Mouse (Mus musculus) right cerebral cortex, postnatal 36 days (tissue): ENCODE results near the gene Apol7a.

Source experiments
- DNase-seq, 2 experiments: peaks; one replicate each; pipeline ENCODE4 v3.0.0; 2022; ENCODE audit warnings: low spot score in 2 of 2, mixed read lengths in 1 of 2

The Apol7a gene

GRCm38 (mm10) chr15:77348146-77348545, 50.8 kb downstream of the Apol7a start:
- no peak for DNase-seq

GRCm38 (mm10) chr15:77344127-77345125, 54.5 kb downstream of the Apol7a start:
- no peak for DNase-seq

GRCm38 (mm10) chr15:77343527-77344091, 55.3 kb downstream of the Apol7a start:
- peak in 1 of 2 experiments; percentile 39 for DNase-seq

GRCm38 (mm10) chr15:77342962-77343526, 55.9 kb downstream of the Apol7a start:
- DNase-seq, result no peak

GRCm38 (mm10) chr15:77342005-77342404, 56.9 kb downstream of the Apol7a start:
- DNase-seq, result no peak

GRCm38 (mm10) chr15:77340581-77340980, 58.3 kb downstream of the Apol7a start:
- DNase-seq, result no peak

- DNase-seq, result no peak
These were observed 59.9 kb downstream of the Apol7a start for GRCm38 (mm10) chr15:77338924-77339429.

GRCm38 (mm10) chr15:77338451-77338850, 60.5 kb downstream of the Apol7a start:
- DNase-seq, result no peak
